Mouse (Mus musculus) bone marrow, adult 2 months (tissue): ENCODE results near the gene Mum1l1.
"Not testable (repeated sequence)": the region's sequence is repeated elsewhere in the genome, so short reads cannot be mapped to it uniquely, and the experiment has no call there.

Source experiments
- CTCF ChIP-seq: fragments of 200-500 bp; IDR thresholded peaks from 2 replicates; pipeline ENCODE4 v1.5.1; 2011; ENCODE audit warnings: low read length, control low read depth; ENCODE audit not compliant: control insufficient read depth, insufficient read depth
- POLR2A ChIP-seq: fragments of 200-500 bp; IDR thresholded peaks from 2 replicates; pipeline ENCODE4 v1.6.1; 2011; ENCODE audit warnings: low read depth, mild to moderate bottlenecking, control low read depth, low read length, borderline replicate concordance; ENCODE audit not compliant: control insufficient read depth

DNA sequence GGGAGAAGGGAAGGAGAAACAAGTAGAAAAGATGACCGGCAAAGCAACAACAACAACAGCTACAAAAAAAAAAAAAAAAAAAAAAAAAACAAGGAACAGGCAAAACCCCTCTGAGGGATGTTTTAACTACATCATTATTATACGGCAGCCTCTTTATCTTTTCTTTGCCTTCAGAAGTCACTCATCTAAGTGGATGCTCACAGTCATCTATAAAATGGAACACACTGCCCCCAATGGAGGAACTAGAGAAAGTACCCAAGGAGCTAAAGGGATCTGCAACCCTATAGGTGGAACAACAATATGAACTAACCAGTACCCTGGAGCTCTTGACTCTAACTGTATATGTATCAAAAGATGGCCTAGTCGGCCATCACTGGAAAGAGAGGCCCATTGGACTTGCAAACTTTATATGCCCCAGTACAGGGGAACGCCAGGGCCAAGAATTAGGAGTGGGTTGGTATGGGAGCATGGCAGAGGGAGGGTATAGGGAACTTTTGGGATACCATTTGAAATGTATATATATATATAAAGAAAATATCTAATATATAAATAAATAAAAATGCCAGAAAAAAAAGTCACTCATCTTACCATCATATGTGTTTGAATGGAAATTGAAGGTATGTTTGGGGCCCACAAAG, 532 bp upstream of the Mum1l1 start:
- TF ChIP-seq CTCF, POLR2A: not testable (repeated sequence)
